Mouse (Mus musculus) induced T-regulatory cell, adult 2 months (primary cell): ENCODE measurements around the gene Ankrd12.

Source experiments
- DNase-seq: peaks from one replicate; pipeline ENCODE4 v3.0.0-alpha.2; 2012; ENCODE audit warnings: low read depth

Gene Ankrd12

GRCm38 (mm10) chr17:66076934-66077333, at the start of gene Ankrd12:
TSS of gene Ankrd12 (minus strand) at chr17:66077089.
- peak; percentile 95 for DNase-seq

GRCm38 (mm10) chr17:66125211-66125610, 48.3 kb upstream of the Ankrd12 start:
- peak; percentile 55 for DNase-seq

- peak; percentile 49 for DNase-seq
Observed at GRCm38 (mm10) chr17:66123816-66124610, 47.1 kb upstream of the Ankrd12 start.

GRCm38 (mm10) chr17:66123066-66123815, 46.4 kb upstream of the Ankrd12 start, which contains the start of gene Ddx11:
TSS of gene Ddx11 (plus strand) at chr17:66123520.
- DNase-seq = peak; percentile 95

- no peak for DNase-seq
Observed at GRCm38 (mm10) chr17:66120701-66121100, 43.8 kb upstream of the Ankrd12 start.

GRCm38 (mm10) chr17:66118991-66119390, 42.1 kb upstream of the Ankrd12 start:
- DNase-seq = no peak

GRCm38 (mm10) chr17:66112166-66112565, 35.3 kb upstream of the Ankrd12 start:
- DNase-seq = peak; percentile 77

- peak; percentile 95 for DNase-seq
Observed at GRCm38 (mm10) chr17:66111402-66111959, 34.6 kb upstream of the Ankrd12 start, which contains the start of gene Washc1. TSS of gene Washc1 (plus strand) at chr17:66111545.

GRCm38 (mm10) chr17:66110746-66111145, 33.9 kb upstream of the Ankrd12 start:
- DNase-seq = no peak

GRCm38 (mm10) chr17:66108198-66108597, 31.3 kb upstream of the Ankrd12 start:
- DNase-seq = no peak

GRCm38 (mm10) chr17:66107466-66107865, 30.6 kb upstream of the Ankrd12 start:
- DNase-seq = no peak

GRCm38 (mm10) chr17:66106601-66107267, 29.8 kb upstream of the Ankrd12 start:
- DNase-seq = peak; percentile 89

- no peak for DNase-seq
Observed at GRCm38 (mm10) chr17:66104076-66104475, 27.2 kb upstream of the Ankrd12 start.

- DNase-seq = peak; percentile 98
Observed at GRCm38 (mm10) chr17:66101380-66102330, 24.8 kb upstream of the Ankrd12 start, which contains the start of gene Ndufv2. TSS of gene Ndufv2 (minus strand) at chr17:66101559.

- no peak for DNase-seq
Observed at GRCm38 (mm10) chr17:66100566-66101379, 23.9 kb upstream of the Ankrd12 start.

- no peak for DNase-seq
Observed at GRCm38 (mm10) chr17:66092664-66093063, 15.8 kb upstream of the Ankrd12 start.

- no peak for DNase-seq
Observed at GRCm38 (mm10) chr17:66092065-66092464, 15.2 kb upstream of the Ankrd12 start.

- no peak for DNase-seq
Observed at GRCm38 (mm10) chr17:66091392-66091791, 14.5 kb upstream of the Ankrd12 start.

GRCm38 (mm10) chr17:66090251-66090650, 13.4 kb upstream of the Ankrd12 start:
- DNase-seq = no peak

GRCm38 (mm10) chr17:66085038-66085437, 8.1 kb upstream of the Ankrd12 start:
- DNase-seq = no peak
